Mouse (Mus musculus) neural tube, embryonic 14.5 days (tissue): ENCODE measurements around the gene Tm9sf2. TPM values are rescaled to one million over a fixed set of nuclear protein-coding genes. Genes with fewer than 3 reads are reported as not detected.

Experiments
- ATAC-seq: fragments of 200-750 bp; cut with Nextera tagmentation; 2 replicates; pipeline ENCODE4 v1.8.0; 2017; ENCODE audit warnings: low read depth, mild to moderate bottlenecking, moderate TSS enrichment, moderate library complexity
- H3K27ac ChIP-seq: fragments of 300-500 bp; sonication (generic); 2 replicates; pipeline ENCODE4 v1.5.1; 2014; ENCODE audit warnings: low read depth, mild to moderate bottlenecking, control low read depth, low read length, moderate library complexity, mixed read lengths
- H3K27me3 ChIP-seq: fragments of 300-500 bp; sonication (generic); 2 replicates; pipeline ENCODE4 v1.6.1; 2014; ENCODE audit warnings: low read length; ENCODE audit not compliant: control insufficient read depth, insufficient read depth
- H3K36me3 ChIP-seq: fragments of 300-500 bp; sonication (generic); 2 replicates; pipeline ENCODE4 v1.6.1; 2014; ENCODE audit warnings: low read length, mixed read lengths; ENCODE audit not compliant: control insufficient read depth, insufficient read depth
- H3K4me1 ChIP-seq: fragments of 300-500 bp; sonication (generic); 2 replicates; pipeline ENCODE4 v1.6.1; 2014; ENCODE audit warnings: low read length; ENCODE audit not compliant: control insufficient read depth, insufficient read depth
- H3K4me2 ChIP-seq: fragments of 300-500 bp; sonication (generic); 2 replicates; pipeline ENCODE4 v1.6.1; 2014; ENCODE audit warnings: mild to moderate bottlenecking, low read depth, low read length, control low read depth
- H3K4me3 ChIP-seq: fragments of 300-500 bp; sonication (generic); 2 replicates; pipeline ENCODE4 v1.5.1; 2014; ENCODE audit warnings: low read depth, low read length, control low read depth, mixed read lengths
- H3K9ac ChIP-seq: fragments of 300-500 bp; sonication (generic); replicated peaks from 2 replicates; pipeline ENCODE4 v1.6.1; 2014; ENCODE audit warnings: low read depth, mild to moderate bottlenecking, control low read depth, low read length, mixed read lengths
- H3K9me3 ChIP-seq: fragments of 300-500 bp; sonication (generic); 2 replicates; pipeline ENCODE4 v1.6.1; 2016; ENCODE audit warnings: low read length; ENCODE audit not compliant: control insufficient read depth
- WGBS: fragments of 180-500 bp; shearing (Covaris S2); extraction: QIAGEN DNeasy Blood & Tissue Kit; methylation state at CpG from one replicate; pipeline ENCODE4 v1.1.7; 2014; 5-methylcytosine and 5-hydroxymethylcytosine counted together
- polyA plus RNA-seq: library from polyadenylated mRNA; unstranded; fragments of >200 nt; fragmentation: Nextera tagmentation; extraction: Ambion mirVana; gene quantifications from 2 replicates; pipeline ENCODE4 v1.2.1, GENCODE M21; 2014

The Tm9sf2 gene
- polyA plus RNA-seq, 1 experiment from 2014 or later: 106 TPM

GRCm38 (mm10) chr14:122068801-122069695 is 37.8 kb upstream of the Tm9sf2 start:
- WGBS: 61% methylated on average over 11 of the region's 11 CpGs
- ATAC-seq: no peak
- Histone ChIP-seq H3K9me3 (no peaks in the 10 kb centered on the region), H3K9ac (no peak overlapping the region), H3K36me3 (no peaks in the 10 kb centered on the region), H3K4me1 (no peaks in the 10 kb centered on the region), H3K4me2 (no peak overlapping the region), H3K27ac (no peak overlapping the region), H3K27me3 (no peaks in the 10 kb centered on the region), H3K4me3 (no peak overlapping the region)

GRCm38 (mm10) chr14:122069948-122070347 is 36.9 kb upstream of the Tm9sf2 start:
- no peak overlapping the region for H3K4me3 ChIP-seq
- H3K9ac ChIP-seq: no peak overlapping the region
- WGBS: 76% methylated on average over 3 of the region's 3 CpGs
- H3K27me3 ChIP-seq: no peaks in the 10 kb centered on the region
- H3K4me1 ChIP-seq: no peaks in the 10 kb centered on the region
- ATAC-seq: no peak
- H3K4me2 ChIP-seq: no peak overlapping the region
- no peaks in the 10 kb centered on the region for H3K36me3 ChIP-seq
- no peaks in the 10 kb centered on the region for H3K9me3 ChIP-seq
- no peak overlapping the region for H3K27ac ChIP-seq

- whole genome bisulfite sequencing: 94% methylated on average over 5 of the region's 5 CpGs
Observed at GRCm38 (mm10) chr14:122073422-122073821, 33.4 kb upstream of the Tm9sf2 start.

GRCm38 (mm10) chr14:122074360-122074759 is 32.5 kb upstream of the Tm9sf2 start:
- no peaks in the 10 kb centered on the region for H3K4me1 ChIP-seq
- no peaks in the 10 kb centered on the region for H3K27me3 ChIP-seq
- no peak overlapping the region for H3K27ac ChIP-seq
- H3K4me2 ChIP-seq: no peak overlapping the region
- ATAC-seq: no peak
- no peak overlapping the region for H3K9ac ChIP-seq
- no peaks in the 10 kb centered on the region for H3K9me3 ChIP-seq
- WGBS: 76% methylated on average over 10 of the region's 10 CpGs
- H3K36me3 ChIP-seq: no peaks in the 10 kb centered on the region
- H3K4me3 ChIP-seq: no peak overlapping the region

More at GRCm38 (mm10) chr14:122073422-122073821, 33.4 kb upstream of the Tm9sf2 start:
- H3K9me3 ChIP-seq: no peaks in the 10 kb centered on the region
- no peak overlapping the region for H3K4me3 ChIP-seq
- H3K4me1 ChIP-seq: no peaks in the 10 kb centered on the region
- no peak overlapping the region for H3K4me2 ChIP-seq
- no peaks in the 10 kb centered on the region for H3K36me3 ChIP-seq
- no peak for ATAC-seq
- no peak overlapping the region for H3K27ac ChIP-seq
- no peaks in the 10 kb centered on the region for H3K27me3 ChIP-seq
- H3K9ac ChIP-seq: no peak overlapping the region

GRCm38 (mm10) chr14:122075485-122076200 is 31.2 kb upstream of the Tm9sf2 start:
- no peaks in the 10 kb centered on the region for H3K9me3 ChIP-seq
- H3K9ac ChIP-seq: no peak overlapping the region
- H3K27ac ChIP-seq: no peak overlapping the region
- 89% methylated on average over 21 of the region's 21 CpGs for WGBS
- H3K36me3 ChIP-seq: no peaks in the 10 kb centered on the region
- H3K4me3 ChIP-seq: no peak overlapping the region
- no peaks in the 10 kb centered on the region for H3K4me1 ChIP-seq
- no peak overlapping the region for H3K4me2 ChIP-seq
- no peak for ATAC-seq
- H3K27me3 ChIP-seq: no peaks in the 10 kb centered on the region

GRCm38 (mm10) chr14:122077017-122077416 is 29.8 kb upstream of the Tm9sf2 start:
- Histone ChIP-seq H3K4me3 (no peak overlapping the region), H3K27ac (no peak overlapping the region), H3K36me3 (no peaks in the 10 kb centered on the region), H3K9me3 (no peaks in the 10 kb centered on the region), H3K4me2 (no peak overlapping the region), H3K9ac (no peak overlapping the region), H3K4me1 (no peaks in the 10 kb centered on the region), H3K27me3 (no peaks in the 10 kb centered on the region)
- WGBS: 85% methylated on average over 3 of the region's 3 CpGs
- ATAC-seq: no peak

GRCm38 (mm10) chr14:122079428-122079827 is 27.4 kb upstream of the Tm9sf2 start:
- H3K9me3 ChIP-seq: no peaks in the 10 kb centered on the region
- no peaks in the 10 kb centered on the region for H3K27me3 ChIP-seq
- H3K27ac ChIP-seq: no peak overlapping the region
- no peak overlapping the region for H3K4me3 ChIP-seq
- H3K9ac ChIP-seq: no peak overlapping the region
- ATAC-seq: no peak
- 45% methylated on average over 6 of the region's 6 CpGs for WGBS
- no peak overlapping the region for H3K4me2 ChIP-seq
- no peaks in the 10 kb centered on the region for H3K4me1 ChIP-seq
- no peaks in the 10 kb centered on the region for H3K36me3 ChIP-seq

GRCm38 (mm10) chr14:122079921-122080320 is 26.9 kb upstream of the Tm9sf2 start:
- no peak overlapping the region for H3K4me2 ChIP-seq
- 84% methylated on average over 5 of the region's 5 CpGs for WGBS
- H3K9me3 ChIP-seq: no peaks in the 10 kb centered on the region
- H3K9ac ChIP-seq: no peak overlapping the region
- H3K27ac ChIP-seq: no peak overlapping the region
- ATAC-seq: no peak
- no peaks in the 10 kb centered on the region for H3K36me3 ChIP-seq
- H3K27me3 ChIP-seq: no peaks in the 10 kb centered on the region
- H3K4me1 ChIP-seq: no peaks in the 10 kb centered on the region
- no peak overlapping the region for H3K4me3 ChIP-seq

- Histone ChIP-seq H3K4me3 (no peak overlapping the region), H3K36me3 (no peaks in the 10 kb centered on the region), H3K9me3 (no peaks in the 10 kb centered on the region), H3K9ac (no peak overlapping the region), H3K27me3 (no peaks in the 10 kb centered on the region), H3K4me1 (no peaks in the 10 kb centered on the region), H3K4me2 (no peak overlapping the region), H3K27ac (no peak overlapping the region)
- WGBS: 50% methylated on average over 3 of the region's 3 CpGs
- ATAC-seq: no peak
Observed at GRCm38 (mm10) chr14:122081308-122081707, 25.5 kb upstream of the Tm9sf2 start.
